Mouse (Mus musculus) brain, embryonic 14.5 days (tissue): Measurements from ENCODE around the gene Eya3.

Experiments used
- CTCF ChIP-seq: fragments of 200-500 bp; IDR thresholded peaks from 2 replicates; pipeline ENCODE4 v1.5.1; 2012; ENCODE audit warnings: inconsistent platforms, mild to moderate bottlenecking, moderate library complexity, borderline replicate concordance; ENCODE audit not compliant: insufficient read depth, insufficient read length; ENCODE audit errors: extremely low read depth
- POLR2A ChIP-seq: fragments of 200-500 bp; IDR thresholded peaks from 2 replicates; pipeline ENCODE4 v1.6.1; 2012; ENCODE audit warnings: mild to moderate bottlenecking, inconsistent platforms, borderline replicate concordance; ENCODE audit not compliant: poor library complexity, insufficient read depth, insufficient read length, severe bottlenecking; ENCODE audit errors: extremely low read depth

- TF ChIP-seq POLR2A (no peak), CTCF (peak; percentile 49; the same call in 1 of the 2 replicates)
These were observed 38.2 kb downstream of the Eya3 start for GRCm38 (mm10) chr4:132676771-132677539.
